Mouse (Mus musculus) ovary, adult 2 months (tissue): Measurements from ENCODE around the gene Zfp874b. TPM values are rescaled to one million over a fixed set of nuclear protein-coding genes. Genes with fewer than 3 reads are reported as not detected.

Experiments used
- polyA plus RNA-seq: library from polyadenylated mRNA; depleted of rRNA; stranded (reverse); fragments of >200 nt; gene quantifications from 2 replicates; pipeline ENCODE4 v1.2.3, GENCODE M21; 2012; rRNA removed

Zfp874b gene
- polyA plus RNA-seq = 2.3 and 2.8 TPM in 2 replicates

GRCm38 (mm10) chr13:67483625-67484423 lies at the start of gene Zfp874b:
Gene Zfp874b, minus strand, starts transcription at chr13:67484258.

GRCm38 (mm10) chr13:67525753-67526410 lies 41.8 kb upstream of the Zfp874b start, which contains the start of the genes Gm26965 and Zfp87:
Gene Gm26965, minus strand, starts transcription at chr13:67526151.
Gene Zfp87, minus strand, starts transcription at chr13:67526177.

GRCm38 (mm10) chr13:67500084-67500719 lies 16.1 kb upstream of the Zfp874b start, which contains the start of gene Zfp58:
Gene Zfp58, minus strand, starts transcription at chr13:67500555.

GRCm38 (mm10) chr13:67451172-67452020 lies 32.7 kb downstream of the Zfp874b start, which contains the start of gene Zfp874a:
Gene Zfp874a, minus strand, starts transcription at chr13:67451624.

Other genes with a start within 250 kb of the Zfp874b start
- 0.37 and 0.39 TPM in 2 replicates for gene Zfp458, start 205.8 kb downstream of the Zfp874b start, polyA plus RNA-seq
- gene Zfp457, start 177.8 kb downstream of the Zfp874b start, polyA plus RNA-seq = 1.1 and 1.5 TPM in 2 replicates
- 0.23 and 0.29 TPM in 2 replicates for gene Zfp595, start 151.7 kb downstream of the Zfp874b start, polyA plus RNA-seq
- gene Gm28044, start 123.7 kb downstream of the Zfp874b start, polyA plus RNA-seq = not detected in 2 replicates
- 0.10 and 0.12 TPM in 2 replicates for gene Zfp953, start 123.7 kb downstream of the Zfp874b start, polyA plus RNA-seq
- gene Gm28041, start 108.5 kb downstream of the Zfp874b start, polyA plus RNA-seq = not detected in 2 replicates
- gene Zfp456, start 108.4 kb downstream of the Zfp874b start, polyA plus RNA-seq = 0.05 and 0.34 TPM in 2 replicates
- gene Zfp429, start 84.4 kb downstream of the Zfp874b start, polyA plus RNA-seq = 0.67 and 0.81 TPM in 2 replicates
- gene Zfp459, start 62.8 kb downstream of the Zfp874b start, polyA plus RNA-seq = 0.20 and 0.44 TPM in 2 replicates
- gene Zfp874a, start 32.6 kb downstream of the Zfp874b start, polyA plus RNA-seq = 0.49 and 0.68 TPM in 2 replicates
- 0.70 and 0.79 TPM in 2 replicates for gene Zfp58, start 16.3 kb upstream of the Zfp874b start, polyA plus RNA-seq
- not detected in 2 replicates for gene Gm26965, start 41.9 kb upstream of the Zfp874b start, polyA plus RNA-seq
- gene Zfp87, start 41.9 kb upstream of the Zfp874b start, polyA plus RNA-seq = 12.3 and 25.6 TPM in 2 replicates
- 3.1 and 4.7 TPM in 2 replicates for gene Zfp748, start 69.6 kb upstream of the Zfp874b start, polyA plus RNA-seq
- 0.05 and 0.14 TPM in 2 replicates for gene Zfp729b, start 125.4 kb upstream of the Zfp874b start, polyA plus RNA-seq
- gene Gm49345, start 153.5 kb upstream of the Zfp874b start, polyA plus RNA-seq = not detected in 2 replicates
- gene Zfp729a, start 153.5 kb upstream of the Zfp874b start, polyA plus RNA-seq = 0.46 and 1.1 TPM in 2 replicates
- gene Zfp738, start 202.8 kb upstream of the Zfp874b start, polyA plus RNA-seq = 2.9 and 3.4 TPM in 2 replicates
- gene Zfp65, start 244.9 kb upstream of the Zfp874b start, polyA plus RNA-seq = 0.31 and 0.92 TPM in 2 replicates